Mouse (Mus musculus) intestine, postnatal 0 days (tissue): ENCODE data around the gene Rbp7. TPM values are rescaled to one million over a fixed set of nuclear protein-coding genes. Genes with fewer than 3 reads are reported as not detected.

Experiments used
- ATAC-seq: fragments of 200-750 bp; cut with Nextera tagmentation; 2 replicates; pipeline ENCODE4 v1.8.0; 2017; ENCODE audit warnings: mild to moderate bottlenecking, moderate TSS enrichment, moderate library complexity
- H3K27ac ChIP-seq: fragments of 300-500 bp; sonication (generic); 2 replicates; pipeline ENCODE4 v1.5.1; 2014; ENCODE audit warnings: mild to moderate bottlenecking, low read depth, low read length, moderate library complexity
- H3K27me3 ChIP-seq: fragments of 300-500 bp; sonication (generic); replicated peaks from 2 replicates; pipeline ENCODE4 v1.6.1; 2014; ENCODE audit warnings: low read length, mixed read lengths; ENCODE audit not compliant: control insufficient read depth, insufficient read depth
- H3K36me3 ChIP-seq: fragments of 300-500 bp; sonication (generic); 2 replicates; pipeline ENCODE4 v1.6.1; 2014; ENCODE audit warnings: mild to moderate bottlenecking, moderate library complexity; ENCODE audit not compliant: control insufficient read depth, insufficient read depth
- H3K4me1 ChIP-seq: fragments of 300-500 bp; sonication (generic); replicated peaks from 2 replicates; pipeline ENCODE4 v1.6.1; 2014; ENCODE audit warnings: antibody characterized with exemption, low read length, mixed read lengths; ENCODE audit not compliant: control insufficient read depth, insufficient read depth
- H3K4me2 ChIP-seq: fragments of 300-500 bp; sonication (generic); replicated peaks from 2 replicates; pipeline ENCODE4 v1.6.1; 2014; ENCODE audit warnings: low read depth, mild to moderate bottlenecking, moderate library complexity
- H3K4me3 ChIP-seq: fragments of 300-500 bp; sonication (generic); 2 replicates; pipeline ENCODE4 v1.5.1; 2014; ENCODE audit warnings: low read depth, low read length
- H3K9ac ChIP-seq: fragments of 300-500 bp; sonication (generic); 2 replicates; pipeline ENCODE4 v1.6.1; 2014; ENCODE audit warnings: mild to moderate bottlenecking, low read depth, low read length
- H3K9me3 ChIP-seq: fragments of 300-500 bp; sonication (generic); 2 replicates; pipeline ENCODE4 v1.6.1; 2016; ENCODE audit warnings: mixed run types; ENCODE audit not compliant: control insufficient read depth
- CTCF ChIP-seq: sonication (generic); IDR thresholded peaks from 2 replicates; pipeline ENCODE4 v1.5.1; 2016; ENCODE audit warnings: low read depth, mild to moderate bottlenecking, control low read depth, antibody characterized with exemption, moderate library complexity
- WGBS: fragments of 180-500 bp; shearing (Covaris S2); extraction: QIAGEN DNeasy Blood & Tissue Kit; methylation state at CpG from one replicate; pipeline ENCODE4 v1.1.7; 2014; 5-methylcytosine and 5-hydroxymethylcytosine counted together
- polyA plus RNA-seq: library from polyadenylated mRNA; unstranded; fragments of >200 nt; fragmentation: Nextera tagmentation; extraction: Ambion mirVana; gene quantifications from 2 replicates; pipeline ENCODE4 v1.2.1, GENCODE M21; 2015

The Rbp7 gene
- polyA plus RNA-seq, 1 experiment from 2014 or later, result 4.0 TPM

GRCm38 (mm10) chr4:149429592-149429991 lies 25.2 kb downstream of the Rbp7 start:
- no peak overlapping the region for H3K9ac ChIP-seq
- no peaks in the 10 kb centered on the region for H3K4me1 ChIP-seq
- no peaks in the 10 kb centered on the region for H3K36me3 ChIP-seq
- 86% methylated on average over 5 of the region's 5 CpGs for WGBS
- H3K4me2 ChIP-seq, result no peak overlapping the region
- H3K27me3 ChIP-seq, result no peaks in the 10 kb centered on the region
- no peak for TF ChIP-seq CTCF
- no peaks in the 10 kb centered on the region for H3K9me3 ChIP-seq
- ATAC-seq, result no peak
- no peak overlapping the region for H3K4me3 ChIP-seq
- H3K27ac ChIP-seq, result no peak overlapping the region

DNA sequence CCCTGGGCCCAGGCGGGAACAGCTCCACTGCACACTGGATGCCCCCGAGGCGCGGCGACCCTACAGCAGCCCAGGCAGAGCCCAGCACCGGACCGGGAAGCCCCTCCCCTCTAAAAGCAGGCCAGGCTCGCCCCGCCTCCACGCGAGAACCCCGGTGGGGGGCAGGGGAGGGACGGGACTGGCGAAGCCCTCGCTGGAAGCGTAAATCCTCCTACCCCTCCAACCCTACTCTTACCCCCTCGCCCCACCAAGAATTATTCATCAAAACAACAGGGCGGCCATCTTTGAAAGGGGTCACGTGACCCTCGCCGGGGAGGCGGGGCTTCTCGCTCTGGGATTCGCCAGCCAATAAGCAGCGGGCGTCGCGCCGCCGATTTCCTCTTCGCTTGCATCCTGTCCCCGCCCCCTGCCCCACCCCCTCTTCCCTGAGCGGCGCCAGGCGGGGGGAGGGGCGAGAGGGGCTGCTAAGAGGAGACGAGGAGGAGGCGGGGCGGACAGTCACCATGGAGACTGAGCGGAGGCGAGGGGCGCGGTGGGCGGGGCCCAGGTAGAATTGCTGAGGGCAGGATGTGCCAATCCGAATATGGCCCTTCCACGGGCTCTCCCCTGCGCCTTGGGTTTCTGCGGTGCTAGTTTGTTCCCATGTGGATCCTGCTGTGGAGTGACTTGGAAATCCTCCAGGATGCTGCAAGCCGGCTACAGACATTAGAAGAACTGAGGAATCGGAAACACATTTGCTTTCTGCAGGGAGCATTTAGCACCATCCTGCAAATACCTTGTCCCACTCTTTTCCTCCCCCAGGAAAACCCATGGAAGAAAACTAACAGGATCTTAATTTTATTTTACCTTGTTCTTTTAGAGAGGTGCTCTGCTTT lies 28.2 kb downstream of the Rbp7 start, which contains the start of gene Ube4b:
TSS of gene Ube4b (minus strand) at position 425 of the 875 bp plus-strand sequence.
- Histone ChIP-seq H3K9ac (peak within 1 kb of the TSS; percentile 98), H3K36me3 (no peaks in the 10 kb centered on the region), H3K4me2 (peak within 1 kb of the TSS; percentile 84), H3K27ac (peak within 1 kb of the TSS; percentile 97), H3K9me3 (no peaks in the 10 kb centered on the region), H3K4me3 (peak within 1 kb of the TSS; percentile 99), H3K4me1 (no peaks in the 10 kb centered on the region), H3K27me3 (no peaks in the 10 kb centered on the region)
- TF ChIP-seq CTCF, result no peak
- ATAC-seq, result peak; percentile 86
- WGBS, result 1% methylated on average over 45 of the region's 50 CpGs

GRCm38 (mm10) chr4:149425801-149426292 lies 28.9 kb downstream of the Rbp7 start:
- Histone ChIP-seq H3K27me3 (no peaks in the 10 kb centered on the region), H3K4me3 (peak overlapping the region; percentile 99), H3K9ac (peak overlapping the region; percentile 98), H3K4me1 (no peaks in the 10 kb centered on the region), H3K36me3 (no peaks in the 10 kb centered on the region), H3K4me2 (peak overlapping the region; percentile 84), H3K27ac (peak overlapping the region; percentile 97), H3K9me3 (no peaks in the 10 kb centered on the region)
- TF ChIP-seq CTCF, result no peak
- peak; percentile 46 for ATAC-seq
- WGBS, result under 1% methylated on average over 35 of the region's 35 CpGs

GRCm38 (mm10) chr4:149424755-149425154 lies 30.0 kb downstream of the Rbp7 start:
- Histone ChIP-seq H3K36me3 (0 out of 2 replicates have a peak, but pooled peaks cover under 1% of the 10 kb centered on the region), H3K27ac (no peak overlapping the region; the same call in 1 of the 2 replicates), H3K4me1 (no peaks in the 10 kb centered on the region), H3K4me3 (peak overlapping the region; percentile 99), H3K9ac (peak overlapping the region; percentile 98), H3K27me3 (no peaks in the 10 kb centered on the region), H3K4me2 (peak overlapping the region; percentile 84), H3K9me3 (no peaks in the 10 kb centered on the region)
- WGBS, result 3% methylated on average over 9 of the region's 9 CpGs
- no peak for TF ChIP-seq CTCF
- ATAC-seq, result no peak

- H3K27me3 ChIP-seq, result no peaks in the 10 kb centered on the region
- 72% methylated on average over 5 of the region's 5 CpGs for WGBS
- no peak for ATAC-seq
These were observed 36.9 kb downstream of the Rbp7 start for GRCm38 (mm10) chr4:149417854-149418365.

DNA sequence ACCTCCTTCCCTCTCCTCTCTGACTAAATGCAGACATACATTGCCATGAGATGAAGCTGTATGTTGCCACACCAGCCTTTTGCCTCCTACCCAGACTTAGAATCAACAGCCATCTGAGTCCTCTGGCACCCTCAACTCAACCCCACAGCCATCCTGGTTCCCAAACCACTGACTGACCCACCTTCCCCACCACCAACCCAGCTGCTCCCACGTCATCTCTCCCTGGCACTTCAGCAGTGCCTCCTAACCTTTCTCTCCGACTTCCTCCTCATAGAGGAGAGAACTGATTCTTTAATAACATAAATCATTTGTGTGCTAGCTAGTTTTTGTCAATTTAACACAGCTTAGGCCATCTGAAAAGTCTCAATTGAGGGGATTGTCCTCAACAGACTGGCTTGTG lies 37.8 kb downstream of the Rbp7 start:
- TF ChIP-seq CTCF, result no peak
- 72% methylated on average over 2 of the region's 2 CpGs for WGBS
- H3K4me2 ChIP-seq, result no peak overlapping the region
- no peak overlapping the region for H3K4me3 ChIP-seq
- H3K4me1 ChIP-seq, result peaks cover 7% of the 10 kb centered on the region; the same call in 1 of the 2 replicates
- peaks cover 14% of the 10 kb centered on the region; the same call in 1 of the 2 replicates for H3K36me3 ChIP-seq
- ATAC-seq, result no peak
- no peak overlapping the region for H3K9ac ChIP-seq
- H3K27ac ChIP-seq, result peak overlapping the region; percentile 92
- no peaks in the 10 kb centered on the region for H3K27me3 ChIP-seq
- H3K9me3 ChIP-seq, result no peaks in the 10 kb centered on the region

More at GRCm38 (mm10) chr4:149417854-149418365, 36.9 kb downstream of the Rbp7 start:
- H3K27ac ChIP-seq, result peak overlapping the region; percentile 57
- H3K4me3 ChIP-seq, result no peak overlapping the region
- H3K4me2 ChIP-seq, result no peak overlapping the region
- H3K9ac ChIP-seq, result no peak overlapping the region
- peaks cover 8% of the 10 kb centered on the region; the same call in 1 of the 2 replicates for H3K36me3 ChIP-seq
- H3K4me1 ChIP-seq, result peaks cover 7% of the 10 kb centered on the region; the same call in 1 of the 2 replicates
- H3K9me3 ChIP-seq, result no peaks in the 10 kb centered on the region
- no peak for TF ChIP-seq CTCF
